Mouse (Mus musculus) stomach, embryonic 16.5 days (tissue): ENCODE measurements around the gene Bcl2l1. TPM values are rescaled to one million over a fixed set of nuclear protein-coding genes. Genes with fewer than 3 reads are reported as not detected.

Source experiments
- ATAC-seq: fragments of 200-750 bp; cut with Nextera tagmentation; 2 replicates; pipeline ENCODE4 v1.8.0; 2017; ENCODE audit warnings: moderate number of reproducible peaks, moderate TSS enrichment; ENCODE audit not compliant: insufficient read depth, low FRiP score
- H3K27ac ChIP-seq: fragments of 300-500 bp; sonication (generic); 2 replicates; pipeline ENCODE4 v1.5.1; 2014; ENCODE audit warnings: low read length
- H3K27me3 ChIP-seq: fragments of 300-500 bp; sonication (generic); 2 replicates; pipeline ENCODE4 v1.6.1; 2014; ENCODE audit warnings: low read length, control low read depth, mixed read lengths; ENCODE audit not compliant: control insufficient read depth, insufficient read depth
- H3K36me3 ChIP-seq: fragments of 300-500 bp; sonication (generic); 2 replicates; pipeline ENCODE4 v1.6.1; 2014; ENCODE audit warnings: low read length; ENCODE audit not compliant: control insufficient read depth, insufficient read depth
- H3K4me1 ChIP-seq: fragments of 300-500 bp; sonication (generic); 2 replicates; pipeline ENCODE4 v1.6.1; 2014; ENCODE audit warnings: low read length, control low read depth, mixed read lengths; ENCODE audit not compliant: control insufficient read depth, insufficient read depth
- H3K4me2 ChIP-seq: fragments of 300-500 bp; sonication (generic); 2 replicates; pipeline ENCODE4 v1.6.1; 2014; ENCODE audit warnings: low read depth, low read length, mixed read lengths
- H3K4me3 ChIP-seq: fragments of 300-500 bp; sonication (generic); replicated peaks from 2 replicates; pipeline ENCODE4 v1.5.1; 2014; ENCODE audit warnings: mild to moderate bottlenecking, low read length
- H3K9ac ChIP-seq: fragments of 300-500 bp; sonication (generic); 2 replicates; pipeline ENCODE4 v1.6.1; 2014; ENCODE audit warnings: low read length
- H3K9me3 ChIP-seq: fragments of 300-500 bp; sonication (generic); replicated peaks from 2 replicates; pipeline ENCODE4 v1.6.1; 2016; ENCODE audit warnings: low read length, control low read depth; ENCODE audit not compliant: control insufficient read depth
- WGBS: fragments of 180-500 bp; shearing (Covaris S2); extraction: QIAGEN DNeasy Blood & Tissue Kit; methylation state at CpG from one replicate; pipeline ENCODE4 v1.1.7; 2014; 5-methylcytosine and 5-hydroxymethylcytosine counted together
- polyA plus RNA-seq: library from polyadenylated mRNA; unstranded; fragments of >200 nt; fragmentation: Nextera tagmentation; extraction: Ambion mirVana; gene quantifications from 2 replicates; pipeline ENCODE4 v1.2.1, GENCODE M21; 2015

Bcl2l1 gene
- polyA plus RNA-seq, 1 experiment from 2014 or later = 78.1 TPM

GRCm38 (mm10) chr2:152784640-152785039, 46.9 kb downstream of the Bcl2l1 start:
- no peak for ATAC-seq
- Histone ChIP-seq H3K4me2 (no peak overlapping the region), H3K9ac (no peak overlapping the region), H3K4me3 (no peak overlapping the region), H3K27ac (peak overlapping the region; percentile 70; the same call in 1 of the 2 replicates), H3K9me3 (no peaks in the 10 kb centered on the region), H3K4me1 (peaks cover 28% of the 10 kb centered on the region), H3K27me3 (no peaks in the 10 kb centered on the region), H3K36me3 (no peaks in the 10 kb centered on the region)
- WGBS = 84% methylated on average over 8 of the region's 8 CpGs

GRCm38 (mm10) chr2:152783241-152783640, 48.3 kb downstream of the Bcl2l1 start:
- 96% methylated on average over 5 of the region's 5 CpGs for WGBS
- Histone ChIP-seq H3K4me3 (no peak overlapping the region), H3K27ac (no peak overlapping the region), H3K9me3 (no peaks in the 10 kb centered on the region), H3K4me2 (no peak overlapping the region), H3K4me1 (peaks cover 17% of the 10 kb centered on the region), H3K27me3 (no peaks in the 10 kb centered on the region), H3K36me3 (no peaks in the 10 kb centered on the region), H3K9ac (no peak overlapping the region)
- no peak for ATAC-seq

- 67% methylated on average over 5 of the region's 5 CpGs for WGBS
Observed at GRCm38 (mm10) chr2:152782656-152783055, 48.9 kb downstream of the Bcl2l1 start.

GRCm38 (mm10) chr2:152781031-152781711, 50.4 kb downstream of the Bcl2l1 start:
- no peak overlapping the region for H3K9ac ChIP-seq
- peak; percentile 27; the same call in 1 of the 2 replicates for ATAC-seq
- WGBS = 79% methylated on average over 3 of the region's 3 CpGs
- H3K27me3 ChIP-seq = no peaks in the 10 kb centered on the region
- peaks cover 16% of the 10 kb centered on the region for H3K4me1 ChIP-seq
- no peaks in the 10 kb centered on the region for H3K9me3 ChIP-seq
- H3K4me3 ChIP-seq = no peak overlapping the region
- no peak overlapping the region for H3K4me2 ChIP-seq
- H3K36me3 ChIP-seq = no peaks in the 10 kb centered on the region
- H3K27ac ChIP-seq = no peak overlapping the region

More at GRCm38 (mm10) chr2:152782656-152783055, 48.9 kb downstream of the Bcl2l1 start:
- Histone ChIP-seq H3K4me3 (no peak overlapping the region), H3K27ac (no peak overlapping the region), H3K36me3 (no peaks in the 10 kb centered on the region), H3K9ac (no peak overlapping the region), H3K27me3 (no peaks in the 10 kb centered on the region), H3K4me1 (peaks cover 17% of the 10 kb centered on the region), H3K9me3 (no peaks in the 10 kb centered on the region), H3K4me2 (no peak overlapping the region)
- no peak for ATAC-seq

- Histone ChIP-seq H3K4me2 (no peak overlapping the region), H3K4me3 (no peak overlapping the region), H3K27me3 (no peaks in the 10 kb centered on the region), H3K36me3 (no peaks in the 10 kb centered on the region), H3K9ac (no peak overlapping the region), H3K9me3 (no peaks in the 10 kb centered on the region), H3K4me1 (peaks cover 9% of the 10 kb centered on the region; the same call in 1 of the 2 replicates), H3K27ac (no peak overlapping the region)
- 87% methylated on average over 2 of the region's 2 CpGs for WGBS
- ATAC-seq = no peak
Observed at GRCm38 (mm10) chr2:152780466-152780865, 51.1 kb downstream of the Bcl2l1 start.

GRCm38 (mm10) chr2:152777081-152777480, 54.4 kb downstream of the Bcl2l1 start:
- no peak overlapping the region for H3K4me2 ChIP-seq
- no peaks in the 10 kb centered on the region for H3K27me3 ChIP-seq
- no peak for ATAC-seq
- H3K36me3 ChIP-seq = no peaks in the 10 kb centered on the region
- no peaks in the 10 kb centered on the region for H3K9me3 ChIP-seq
- H3K4me3 ChIP-seq = no peak overlapping the region
- no peaks in the 10 kb centered on the region for H3K4me1 ChIP-seq
- H3K9ac ChIP-seq = no peak overlapping the region
- no peak overlapping the region for H3K27ac ChIP-seq
- 89% methylated on average over 3 of the region's 3 CpGs for WGBS

GRCm38 (mm10) chr2:152776435-152776834, 55.1 kb downstream of the Bcl2l1 start:
- Histone ChIP-seq H3K36me3 (no peaks in the 10 kb centered on the region), H3K9me3 (no peaks in the 10 kb centered on the region), H3K4me2 (no peak overlapping the region), H3K4me3 (no peak overlapping the region), H3K27ac (no peak overlapping the region), H3K4me1 (no peaks in the 10 kb centered on the region), H3K27me3 (no peaks in the 10 kb centered on the region), H3K9ac (no peak overlapping the region)
- no peak for ATAC-seq
- WGBS = 63% methylated on average over 2 of the region's 2 CpGs

- H3K9ac ChIP-seq = no peak overlapping the region
- H3K4me3 ChIP-seq = no peak overlapping the region
- H3K4me1 ChIP-seq = no peaks in the 10 kb centered on the region
- H3K9me3 ChIP-seq = no peaks in the 10 kb centered on the region
- no peaks in the 10 kb centered on the region for H3K27me3 ChIP-seq
- no peak for ATAC-seq
- no peak overlapping the region for H3K4me2 ChIP-seq
- 75% methylated on average over 3 of the region's 3 CpGs for WGBS
- H3K36me3 ChIP-seq = no peaks in the 10 kb centered on the region
- no peak overlapping the region for H3K27ac ChIP-seq
Observed at GRCm38 (mm10) chr2:152776019-152776418, 55.5 kb downstream of the Bcl2l1 start.

GRCm38 (mm10) chr2:152775357-152775756, 56.2 kb downstream of the Bcl2l1 start:
- no peak overlapping the region for H3K9ac ChIP-seq
- H3K27me3 ChIP-seq = no peaks in the 10 kb centered on the region
- no peaks in the 10 kb centered on the region for H3K9me3 ChIP-seq
- H3K27ac ChIP-seq = no peak overlapping the region
- no peaks in the 10 kb centered on the region for H3K36me3 ChIP-seq
- no peaks in the 10 kb centered on the region for H3K4me1 ChIP-seq
- ATAC-seq = no peak
- no peak overlapping the region for H3K4me3 ChIP-seq
- H3K4me2 ChIP-seq = no peak overlapping the region
- WGBS = 81% methylated on average over 4 of the region's 4 CpGs
